Mouse (Mus musculus): ENCODE data around the gene Trpm7.
A peak's percentile ranks its signal among the peaks of the same experiment; 100 is the strongest.

DNA sequence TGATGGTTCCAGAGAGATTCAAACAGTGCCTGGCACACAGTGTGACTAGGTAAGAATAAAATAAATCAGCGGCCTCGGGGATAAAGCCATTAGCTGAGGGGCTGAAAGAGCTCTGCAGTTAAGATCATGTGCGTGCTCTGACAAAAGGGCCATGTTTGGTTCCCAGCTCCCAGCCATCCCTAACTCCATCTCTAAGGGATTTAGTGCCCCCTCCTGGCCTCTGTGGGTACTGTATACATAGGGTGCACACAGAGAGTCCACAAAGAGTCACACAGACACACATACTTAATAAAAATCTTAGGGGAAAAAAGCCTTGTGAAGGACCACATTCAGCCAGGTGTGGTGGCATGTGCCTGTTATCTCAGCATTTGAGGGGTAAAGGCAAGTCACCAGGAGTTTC, 108.4 kb downstream of the Trpm7 start:
- TF ChIP-seq GABPA (IDR thresholded peaks at IDR 0.05; ENCODE audit: low read depth, low read length), result no peak
- no peak for TF ChIP-seq POLR2A (IDR thresholded peaks at IDR 0.05; ENCODE audit: control insufficient read depth in 1 of 2, insufficient read depth in 1 of 2, low read depth in 1 of 2, low read length in 2 of 2, poor library complexity in 1 of 2)
- TF ChIP-seq USF2 (IDR thresholded peaks at IDR 0.05; ENCODE audit: borderline replicate concordance in 1 of 2, insufficient read depth in 1 of 2, low read depth in 1 of 2, low read length in 2 of 2), result no peak
- TF ChIP-seq CTCF (IDR thresholded peaks at IDR 0.05 in 2 of 3, conservative IDR thresholded peaks at IDR 0.05 in 1 of 3; ENCODE audit: control insufficient read depth in 1 of 3, insufficient read depth in 1 of 3, low read depth in 2 of 3, low read length in 3 of 3, poor library complexity in 1 of 3, severe bottlenecking in 1 of 3), result peak; percentile 28 to 50 (median 41); a peak in 5 of 6 replicates
- TF ChIP-seq ZNF384 (IDR thresholded peaks at IDR 0.05; ENCODE audit: low read depth, low read length), result no peak
- TF ChIP-seq ETS1 (IDR thresholded peaks at IDR 0.05; ENCODE audit: low read depth, low read length), result no peak
- TF ChIP-seq TBP (IDR thresholded peaks at IDR 0.05; ENCODE audit: low read depth, low read length), result no peak
- peak; percentile 27; the same call in 1 of the 2 replicates for TF ChIP-seq ZC3H11A (IDR thresholded peaks at IDR 0.05; ENCODE audit: low read depth, low read length)
- no peak for TF ChIP-seq EP300 (IDR thresholded peaks at IDR 0.05; ENCODE audit: low read depth in 1 of 2, low read length in 2 of 2)

All from MEL (cell line).